Mouse (Mus musculus) embryonic facial prominence, embryonic 14.5 days (tissue): ENCODE data around the gene Napepld. TPM values are rescaled to one million over a fixed set of nuclear protein-coding genes. Genes with fewer than 3 reads are reported as not detected.
A peak's percentile ranks its signal among the peaks of the same experiment; 100 is the strongest.
"Not testable (repeated sequence)": the region's sequence is repeated elsewhere in the genome, so short reads cannot be mapped to it uniquely, and the experiment has no call there.

ENCODE experiments used
- ATAC-seq: fragments of 200-750 bp; cut with Nextera tagmentation; 2 replicates; pipeline ENCODE4 v1.8.0; 2017; ENCODE audit warnings: low read depth, moderate number of reproducible peaks, moderate TSS enrichment
- DNase-seq: peaks from one replicate; pipeline ENCODE4 v3.0.0-alpha.2; 2015; ENCODE audit warnings: low spot score
- H3K27ac ChIP-seq: fragments of 300-500 bp; sonication (generic); replicated peaks from 2 replicates; pipeline ENCODE4 v1.5.1; 2014; ENCODE audit warnings: low read depth, mild to moderate bottlenecking, low read length, moderate library complexity
- H3K27me3 ChIP-seq: fragments of 300-500 bp; sonication (generic); replicated peaks from 2 replicates; pipeline ENCODE4 v1.6.1; 2014; ENCODE audit warnings: low read length; ENCODE audit not compliant: control insufficient read depth, insufficient read depth
- H3K36me3 ChIP-seq: fragments of 300-500 bp; sonication (generic); 2 replicates; pipeline ENCODE4 v1.6.1; 2014; ENCODE audit warnings: low read length, mixed read lengths; ENCODE audit not compliant: control insufficient read depth, insufficient read depth
- H3K4me1 ChIP-seq: fragments of 300-500 bp; sonication (generic); 2 replicates; pipeline ENCODE4 v1.6.1; 2014; ENCODE audit warnings: antibody characterized with exemption, low read length; ENCODE audit not compliant: control insufficient read depth, insufficient read depth
- H3K4me2 ChIP-seq: fragments of 300-500 bp; sonication (generic); 2 replicates; pipeline ENCODE4 v1.6.1; 2014; ENCODE audit warnings: low read depth, mild to moderate bottlenecking, low read length, moderate library complexity, mixed read lengths
- H3K4me3 ChIP-seq: fragments of 300-500 bp; sonication (generic); 2 replicates; pipeline ENCODE4 v1.5.1; 2014; ENCODE audit warnings: low read depth, mild to moderate bottlenecking, low read length
- H3K9ac ChIP-seq: fragments of 300-500 bp; sonication (generic); 2 replicates; pipeline ENCODE4 v1.6.1; 2014; ENCODE audit warnings: low read depth, mild to moderate bottlenecking, low read length, moderate library complexity, mixed read lengths
- H3K9me3 ChIP-seq: fragments of 300-500 bp; sonication (generic); 2 replicates; pipeline ENCODE4 v1.6.1; 2016; ENCODE audit warnings: low read length; ENCODE audit not compliant: control insufficient read depth
- WGBS: fragments of 180-500 bp; shearing (Covaris S2); extraction: QIAGEN DNeasy Blood & Tissue Kit; methylation state at CpG from one replicate; pipeline ENCODE4 v1.1.7; 2014; 5-methylcytosine and 5-hydroxymethylcytosine counted together
- polyA plus RNA-seq: library from polyadenylated mRNA; unstranded; fragments of >200 nt; fragmentation: Nextera tagmentation; extraction: Ambion mirVana; gene quantifications from 2 replicates; pipeline ENCODE4 v1.2.1, GENCODE M21; 2014

Gene Napepld
- polyA plus RNA-seq, 1 experiment from 2014 or later = 2.8 TPM

DNA sequence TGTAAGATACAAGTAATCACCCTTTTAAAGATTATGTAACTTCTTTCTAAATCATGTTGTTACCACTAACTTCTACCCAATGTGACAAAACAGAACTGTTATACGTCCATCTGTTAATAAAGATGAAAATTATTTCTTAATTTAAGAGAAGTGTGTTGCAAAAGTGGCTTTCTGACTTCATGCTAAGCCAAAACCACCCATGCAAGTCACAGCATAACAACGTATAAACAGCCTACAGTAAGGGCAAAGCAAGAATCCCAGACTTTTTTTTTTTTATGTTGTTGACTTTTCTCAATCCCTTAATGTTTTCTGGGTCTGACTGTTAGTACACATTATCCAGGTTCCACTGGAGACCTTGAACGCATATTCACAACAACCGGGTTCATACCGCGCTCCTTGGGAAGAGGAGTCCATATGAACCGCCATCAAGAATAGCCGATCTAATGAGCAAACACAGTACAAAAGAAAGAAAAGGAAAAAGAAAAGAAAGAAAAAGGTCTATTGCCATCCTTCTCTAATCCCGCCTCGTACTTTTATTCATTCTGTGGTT lies 849 bp downstream of the Napepld start:
- Histone ChIP-seq H3K4me3 (peak overlapping the region; percentile 77), H3K9ac (peak overlapping the region; percentile 21; the same call in 1 of the 2 replicates), H3K4me2 (peak overlapping the region; percentile 56), H3K27ac (no peak overlapping the region), H3K9me3 (no peaks in the 10 kb centered on the region), H3K36me3 (no peaks in the 10 kb centered on the region), H3K4me1 (no peaks in the 10 kb centered on the region), H3K27me3 (no peaks in the 10 kb centered on the region)
- ATAC-seq (no peak), DNase-seq (no peak)
- 14% methylated on average over 10 of the region's 10 CpGs for whole genome bisulfite sequencing

DNA sequence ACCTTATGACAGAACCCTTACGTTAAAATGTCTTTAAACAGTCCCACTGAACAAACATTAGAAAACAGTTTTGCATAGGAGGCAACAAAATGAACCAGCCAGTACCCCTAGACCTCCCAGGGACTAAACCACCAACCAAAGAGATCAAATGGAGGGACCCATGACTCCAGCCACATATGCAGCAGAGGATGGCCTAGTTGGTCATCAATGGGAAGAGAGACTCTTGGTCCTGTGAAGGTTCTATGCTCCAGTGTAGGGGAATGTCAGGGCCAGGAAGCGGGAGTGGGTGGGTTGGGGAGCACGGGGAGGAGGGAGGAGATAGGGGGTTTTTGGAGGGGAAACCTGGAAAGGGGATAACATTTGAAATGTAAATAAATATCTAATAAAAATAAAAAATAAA lies 1.6 kb downstream of the Napepld start:
- WGBS = 88% methylated on average over 3 of the region's 3 CpGs
- not testable (repeated sequence) for H3K4me2 ChIP-seq, DNase-seq, H3K27ac ChIP-seq, ATAC-seq, H3K36me3 ChIP-seq, H3K9me3 ChIP-seq, H3K9ac ChIP-seq, H3K27me3 ChIP-seq, H3K4me3 ChIP-seq, H3K4me1 ChIP-seq

GRCm38 (mm10) chr5:21694854-21695490 lies 6.2 kb downstream of the Napepld start:
- WGBS = 75% methylated on average over 3 of the region's 3 CpGs
- no peaks in the 10 kb centered on the region for H3K36me3 ChIP-seq
- H3K27me3 ChIP-seq = no peaks in the 10 kb centered on the region
- H3K4me1 ChIP-seq = no peaks in the 10 kb centered on the region
- ATAC-seq = no peak
- H3K4me2 ChIP-seq = no peak overlapping the region
- H3K9ac ChIP-seq = no peak overlapping the region
- no peak for DNase-seq
- no peak overlapping the region for H3K27ac ChIP-seq
- no peaks in the 10 kb centered on the region for H3K9me3 ChIP-seq
- no peak overlapping the region for H3K4me3 ChIP-seq

DNA sequence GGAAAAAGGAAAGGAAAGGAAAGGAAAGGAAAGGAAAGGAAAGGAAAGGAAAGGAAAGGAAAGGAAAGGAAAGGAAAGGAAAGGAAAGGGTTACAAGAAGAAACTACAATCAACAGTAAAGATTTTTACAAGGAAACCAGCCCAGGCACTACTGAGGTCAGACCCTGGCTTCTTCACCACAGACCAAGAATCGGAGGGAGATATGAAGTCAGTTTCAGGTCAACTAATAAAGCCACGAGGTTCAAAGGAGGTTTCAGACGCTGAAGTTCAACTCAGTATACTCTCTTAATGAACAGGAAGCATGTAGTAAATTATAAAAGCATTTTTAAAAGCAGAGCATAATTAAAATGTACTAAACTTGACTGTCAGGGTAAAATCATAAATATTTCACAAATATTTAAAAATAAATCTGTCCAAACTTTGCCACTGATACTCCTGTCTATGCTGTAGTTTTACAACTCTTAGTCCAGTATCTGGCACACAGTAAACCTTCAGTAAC lies 7.8 kb downstream of the Napepld start:
- DNase-seq (no peak), ATAC-seq (no peak)
- Histone ChIP-seq H3K36me3 (no peaks in the 10 kb centered on the region), H3K27ac (no peak overlapping the region), H3K9ac (no peak overlapping the region), H3K4me2 (no peak overlapping the region), H3K4me1 (no peaks in the 10 kb centered on the region), H3K4me3 (no peak overlapping the region), H3K9me3 (no peaks in the 10 kb centered on the region), H3K27me3 (no peaks in the 10 kb centered on the region)
- WGBS = 67% methylated on average over 3 of the region's 3 CpGs

DNA sequence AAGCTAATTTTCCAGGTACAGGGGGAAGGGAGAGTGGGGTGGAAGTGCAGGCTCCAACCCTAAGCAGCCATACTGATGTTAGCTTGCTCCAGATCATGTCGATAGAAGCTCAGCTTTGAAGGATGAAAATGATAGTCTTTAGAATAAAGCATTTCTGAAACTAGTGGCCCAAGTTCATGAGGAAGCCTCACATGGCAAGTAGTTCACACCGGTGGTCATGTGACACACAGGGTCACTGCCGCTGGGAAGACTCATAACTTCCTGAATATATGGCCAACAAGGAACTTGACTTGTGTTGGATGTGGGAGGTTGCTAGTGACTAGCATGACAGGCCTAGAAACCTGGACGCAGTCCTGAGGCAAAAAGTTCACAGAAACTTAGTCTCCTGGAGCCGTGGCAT lies 9.0 kb downstream of the Napepld start:
- ATAC-seq = no peak
- Histone ChIP-seq H3K4me3 (no peak overlapping the region), H3K4me2 (no peak overlapping the region), H3K9me3 (no peaks in the 10 kb centered on the region), H3K27ac (no peak overlapping the region), H3K9ac (no peak overlapping the region), H3K27me3 (no peaks in the 10 kb centered on the region), H3K36me3 (no peaks in the 10 kb centered on the region), H3K4me1 (no peaks in the 10 kb centered on the region)
- WGBS = 95% methylated on average over 5 of the region's 5 CpGs
- DNase-seq = no peak

GRCm38 (mm10) chr5:21687042-21687441 lies 14.2 kb downstream of the Napepld start:
- ATAC-seq (no peak), DNase-seq (no peak)
- Histone ChIP-seq H3K27ac (no peak overlapping the region), H3K4me3 (no peak overlapping the region), H3K27me3 (no peaks in the 10 kb centered on the region), H3K4me2 (no peak overlapping the region), H3K4me1 (no peaks in the 10 kb centered on the region), H3K9me3 (no peaks in the 10 kb centered on the region), H3K36me3 (no peaks in the 10 kb centered on the region), H3K9ac (no peak overlapping the region)
- WGBS = 66% methylated on average over 4 of the region's 4 CpGs

DNA sequence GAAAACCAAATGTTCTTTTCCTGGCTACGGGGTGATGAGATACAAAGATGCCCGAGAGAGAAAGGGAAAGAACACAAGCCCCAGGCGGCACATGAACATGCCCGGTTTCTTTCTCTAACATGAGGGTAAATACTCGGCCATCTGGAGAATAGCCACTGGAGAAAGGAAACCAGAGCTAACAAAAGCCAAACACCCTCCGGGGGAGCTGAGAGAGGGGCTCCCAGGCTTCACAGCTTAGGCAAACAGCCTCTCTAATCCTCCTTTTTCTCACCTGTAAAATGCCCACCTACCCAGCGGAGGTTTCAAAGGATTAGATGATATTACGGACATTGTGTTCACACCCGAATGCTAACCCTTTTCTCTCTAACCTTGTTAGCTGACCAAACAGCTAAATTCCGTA lies 16.2 kb downstream of the Napepld start:
- H3K9me3 ChIP-seq = no peaks in the 10 kb centered on the region
- H3K9ac ChIP-seq = no peak overlapping the region
- no peaks in the 10 kb centered on the region for H3K4me1 ChIP-seq
- no peak overlapping the region for H3K4me3 ChIP-seq
- no peak for ATAC-seq
- no peak overlapping the region for H3K4me2 ChIP-seq
- H3K36me3 ChIP-seq = no peaks in the 10 kb centered on the region
- no peak for DNase-seq
- H3K27me3 ChIP-seq = no peaks in the 10 kb centered on the region
- WGBS = 58% methylated on average over 10 of the region's 10 CpGs
- no peak overlapping the region for H3K27ac ChIP-seq

DNA sequence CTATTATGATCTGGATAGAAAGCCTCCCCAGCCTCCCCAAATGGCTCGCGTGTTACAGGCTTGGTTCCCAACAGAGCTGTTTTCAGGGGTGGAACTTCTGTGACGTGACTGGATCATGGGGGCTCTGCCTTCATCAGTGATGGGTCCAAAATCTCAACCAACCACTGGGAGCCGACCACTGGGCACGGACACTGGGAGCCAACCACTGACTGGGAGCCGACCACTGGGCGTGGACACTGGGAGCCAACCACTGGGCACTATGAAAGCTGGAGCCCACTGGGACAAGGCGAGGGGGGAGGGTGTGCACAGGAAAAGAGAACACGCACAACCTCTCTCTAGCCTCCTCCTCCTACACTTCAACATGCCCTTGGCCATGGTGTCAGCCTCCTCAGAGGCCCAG lies 17.4 kb downstream of the Napepld start:
- 92% methylated on average over 9 of the region's 9 CpGs for WGBS
- Histone ChIP-seq H3K4me3 (no peak overlapping the region), H3K27ac (no peak overlapping the region), H3K36me3 (no peaks in the 10 kb centered on the region), H3K4me2 (no peak overlapping the region), H3K9me3 (no peaks in the 10 kb centered on the region), H3K9ac (no peak overlapping the region), H3K27me3 (no peaks in the 10 kb centered on the region), H3K4me1 (no peaks in the 10 kb centered on the region)
- ATAC-seq = no peak
- no peak for DNase-seq

DNA sequence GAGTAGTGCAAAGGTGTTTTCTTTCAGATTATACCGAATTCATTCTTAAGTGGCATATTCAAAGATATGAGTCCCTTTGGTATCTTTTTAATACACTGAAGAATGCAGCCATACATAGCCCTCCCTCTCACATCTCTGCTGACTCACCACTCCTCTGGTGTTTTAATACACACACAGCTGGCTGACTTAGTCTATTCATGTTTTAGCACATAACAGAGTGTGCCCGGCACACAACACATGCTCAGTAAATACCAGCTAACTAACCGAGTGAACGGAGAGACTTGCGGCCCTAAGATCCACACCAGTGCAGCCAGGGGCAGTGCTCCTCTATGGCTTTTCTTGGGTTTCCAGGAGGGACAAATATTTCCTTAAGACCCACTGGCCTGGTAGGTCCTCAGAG lies 20.3 kb downstream of the Napepld start:
- DNase-seq (no peak), ATAC-seq (no peak)
- Histone ChIP-seq H3K4me3 (no peak overlapping the region), H3K27ac (no peak overlapping the region), H3K4me1 (no peaks in the 10 kb centered on the region), H3K27me3 (no peaks in the 10 kb centered on the region), H3K9me3 (no peaks in the 10 kb centered on the region), H3K4me2 (no peak overlapping the region), H3K36me3 (no peaks in the 10 kb centered on the region), H3K9ac (no peak overlapping the region)
- 74% methylated on average over 5 of the region's 5 CpGs for WGBS
